Mouse (Mus musculus) kidney, postnatal 0 days (tissue): ENCODE data around the gene Cog1. TPM values are rescaled to one million over a fixed set of nuclear protein-coding genes. Genes with fewer than 3 reads are reported as not detected.

Experiments
- ATAC-seq: fragments of 200-750 bp; cut with Nextera tagmentation; replicated peaks from 2 replicates; pipeline ENCODE4 v1.8.0; 2017; ENCODE audit warnings: low read depth, moderate number of reproducible peaks, moderate TSS enrichment, moderate library complexity; ENCODE audit not compliant: low FRiP score
- DNase-seq: peaks from one replicate; pipeline ENCODE4 v3.0.0-alpha.2; 2016; ENCODE audit warnings: low spot score
- H3K27ac ChIP-seq: fragments of 300-500 bp; sonication (generic); 2 replicates; pipeline ENCODE4 v1.5.1; 2014; ENCODE audit warnings: mild to moderate bottlenecking
- H3K27me3 ChIP-seq: fragments of 300-500 bp; sonication (generic); 2 replicates; pipeline ENCODE4 v1.6.1; 2014; ENCODE audit warnings: low read length, mixed read lengths; ENCODE audit not compliant: insufficient read depth
- H3K36me3 ChIP-seq: fragments of 300-500 bp; sonication (generic); 2 replicates; pipeline ENCODE4 v1.6.1; 2014; ENCODE audit warnings: low read length, mixed read lengths; ENCODE audit not compliant: insufficient read depth
- H3K4me1 ChIP-seq: fragments of 300-500 bp; sonication (generic); replicated peaks from 2 replicates; pipeline ENCODE4 v1.6.1; 2014; ENCODE audit warnings: antibody characterized with exemption, low read length, mixed read lengths; ENCODE audit not compliant: insufficient read depth
- H3K4me2 ChIP-seq: fragments of 300-500 bp; sonication (generic); 2 replicates; pipeline ENCODE4 v1.6.1; 2014; ENCODE audit warnings: mild to moderate bottlenecking, low read length, moderate library complexity, mixed read lengths
- H3K4me3 ChIP-seq: fragments of 300-500 bp; sonication (generic); replicated peaks from 2 replicates; pipeline ENCODE4 v1.5.1; 2014; ENCODE audit warnings: low read depth, low read length
- H3K9ac ChIP-seq: fragments of 300-500 bp; sonication (generic); 2 replicates; pipeline ENCODE4 v1.6.1; 2014; ENCODE audit warnings: low read depth, low read length
- H3K9me3 ChIP-seq: fragments of 300-500 bp; sonication (generic); replicated peaks from 2 replicates; pipeline ENCODE4 v1.6.1; 2016; ENCODE audit warnings: low read length, inconsistent platforms, mixed read lengths
- CTCF ChIP-seq: IDR thresholded peaks from 2 replicates; pipeline ENCODE4 v1.5.1; 2016; ENCODE audit warnings: antibody characterized with exemption, low read depth, mild to moderate bottlenecking, moderate library complexity
- WGBS: fragments of 180-500 bp; shearing (Covaris S2); extraction: QIAGEN DNeasy Blood & Tissue Kit; methylation state at CpG from one replicate; pipeline ENCODE4 v1.1.7; 2014; 5-methylcytosine and 5-hydroxymethylcytosine counted together
- polyA plus RNA-seq: library from polyadenylated mRNA; unstranded; fragments of >200 nt; fragmentation: Nextera tagmentation; extraction: Ambion mirVana; gene quantifications from 2 replicates; pipeline ENCODE4 v1.2.1, GENCODE M21; 2015

Cog1 gene
- polyA plus RNA-seq, 1 experiment from 2014 or later, result 21.0 TPM

GRCm38 (mm10) chr11:113703758-113704157 lies 54.8 kb downstream of the Cog1 start:
- H3K4me3 ChIP-seq, result no peak overlapping the region
- no peak overlapping the region for H3K4me2 ChIP-seq
- peak; percentile 87 for DNase-seq
- no peaks in the 10 kb centered on the region for H3K27me3 ChIP-seq
- H3K4me1 ChIP-seq, result no peaks in the 10 kb centered on the region; the same call in 1 of the 2 replicates
- H3K9ac ChIP-seq, result no peak overlapping the region
- WGBS, result 37% methylated on average over 5 of the region's 5 CpGs
- no peaks in the 10 kb centered on the region for H3K36me3 ChIP-seq
- no peak for ATAC-seq
- TF ChIP-seq CTCF, result peak; percentile 100
- no peaks in the 10 kb centered on the region for H3K9me3 ChIP-seq
- no peak overlapping the region for H3K27ac ChIP-seq

GRCm38 (mm10) chr11:113705966-113706652 lies 57.1 kb downstream of the Cog1 start:
- Histone ChIP-seq H3K27ac (no peak overlapping the region), H3K36me3 (no peaks in the 10 kb centered on the region), H3K9me3 (no peaks in the 10 kb centered on the region), H3K4me2 (no peak overlapping the region), H3K27me3 (no peaks in the 10 kb centered on the region), H3K4me3 (no peak overlapping the region), H3K9ac (no peak overlapping the region), H3K4me1 (peaks cover 13% of the 10 kb centered on the region; the same call in 1 of the 2 replicates)
- no peak for ATAC-seq
- no peak for TF ChIP-seq CTCF
- 78% methylated on average over 15 of the region's 15 CpGs for WGBS
- DNase-seq, result no peak

GRCm38 (mm10) chr11:113708629-113709213 lies 59.8 kb downstream of the Cog1 start:
- no peak for ATAC-seq
- TF ChIP-seq CTCF, result no peak
- 0 out of 2 replicates have a peak overlapping the region, but pooled peaks have one; percentile 4 for H3K9ac ChIP-seq
- H3K27me3 ChIP-seq, result no peaks in the 10 kb centered on the region
- 59% methylated on average over 19 of the region's 19 CpGs for WGBS
- no peak overlapping the region for H3K27ac ChIP-seq
- no peak for DNase-seq
- H3K9me3 ChIP-seq, result no peaks in the 10 kb centered on the region
- no peaks in the 10 kb centered on the region for H3K36me3 ChIP-seq
- peaks cover 13% of the 10 kb centered on the region; the same call in 1 of the 2 replicates for H3K4me1 ChIP-seq
- H3K4me2 ChIP-seq, result no peak overlapping the region
- H3K4me3 ChIP-seq, result no peak overlapping the region

- Histone ChIP-seq H3K27ac (no peak overlapping the region), H3K4me1 (peaks cover 13% of the 10 kb centered on the region; the same call in 1 of the 2 replicates), H3K4me2 (no peak overlapping the region), H3K4me3 (no peak overlapping the region), H3K9ac (0 out of 2 replicates have a peak overlapping the region, but pooled peaks have one; percentile 4), H3K9me3 (no peaks in the 10 kb centered on the region), H3K27me3 (no peaks in the 10 kb centered on the region), H3K36me3 (no peaks in the 10 kb centered on the region)
- no peak for TF ChIP-seq CTCF
- ATAC-seq, result no peak
- DNase-seq, result no peak
- WGBS, result 34% methylated on average over 15 of the region's 15 CpGs
Measured at GRCm38 (mm10) chr11:113709272-113709671, 60.3 kb downstream of the Cog1 start.

GRCm38 (mm10) chr11:113709731-113710256 lies 60.8 kb downstream of the Cog1 start, which contains the start of gene Cpsf4l:
Gene Cpsf4l, minus strand, starts transcription at chr11:113710017.
- no peak for TF ChIP-seq CTCF
- Histone ChIP-seq H3K9me3 (no peaks in the 10 kb centered on the region), H3K4me2 (peak within 1 kb of the TSS; percentile 23; the same call in 1 of the 2 replicates), H3K4me1 (peaks cover 13% of the 10 kb centered on the region; the same call in 1 of the 2 replicates), H3K27me3 (no peaks in the 10 kb centered on the region), H3K36me3 (no peaks in the 10 kb centered on the region), H3K27ac (peak within 1 kb of the TSS; percentile 85), H3K9ac (peak within 1 kb of the TSS; percentile 46; the same call in 1 of the 2 replicates), H3K4me3 (no peak within 1 kb of the TSS)
- no peak for DNase-seq
- WGBS, result 13% methylated on average over 11 of the region's 11 CpGs
- no peak; the same call in 1 of the 2 replicates for ATAC-seq

DNA sequence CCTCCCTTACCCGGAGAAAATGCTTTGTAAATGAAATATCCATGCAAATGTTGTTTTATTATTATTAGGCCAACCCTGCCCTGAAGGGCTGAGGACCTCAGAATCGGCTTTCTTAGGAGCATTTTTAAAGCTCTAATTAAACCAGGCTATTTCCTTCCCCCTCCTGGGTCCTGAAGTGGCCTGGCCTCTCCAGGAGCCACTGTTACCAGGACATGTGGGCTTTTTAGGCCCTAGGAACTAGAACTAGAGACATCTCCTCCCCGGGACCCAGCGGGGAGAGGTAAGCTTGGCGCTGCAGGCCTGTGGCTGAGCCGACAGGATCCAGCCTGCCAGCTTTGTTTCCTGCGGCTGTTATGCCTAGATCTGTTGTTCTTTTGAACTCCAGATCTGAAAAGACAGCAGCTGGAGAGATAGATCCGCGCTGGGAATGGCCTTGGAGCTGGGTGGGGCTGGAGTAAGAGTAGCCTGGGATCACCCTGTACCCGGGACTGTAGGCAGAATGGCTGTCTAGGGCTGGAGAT lies 61.3 kb downstream of the Cog1 start:
- H3K4me1 ChIP-seq, result peaks cover 13% of the 10 kb centered on the region; the same call in 1 of the 2 replicates
- DNase-seq (peak; percentile 65), ATAC-seq (no peak; the same call in 1 of the 2 replicates)
- WGBS, result 11% methylated on average over 10 of the region's 10 CpGs
- H3K36me3 ChIP-seq, result no peaks in the 10 kb centered on the region
- no peak overlapping the region for H3K4me3 ChIP-seq
- peak overlapping the region; percentile 85 for H3K27ac ChIP-seq
- H3K9ac ChIP-seq, result peak overlapping the region; percentile 46; the same call in 1 of the 2 replicates
- H3K4me2 ChIP-seq, result peak overlapping the region; percentile 23; the same call in 1 of the 2 replicates
- no peaks in the 10 kb centered on the region for H3K27me3 ChIP-seq
- no peaks in the 10 kb centered on the region for H3K9me3 ChIP-seq
- no peak for TF ChIP-seq CTCF
